Mouse (Mus musculus) cortical plate, adult 2 months (tissue): Measurements from ENCODE around the gene Large1.

Source experiments
- CTCF ChIP-seq: fragments of 200-500 bp; IDR thresholded peaks from 2 replicates; pipeline ENCODE4 v1.5.1; 2011; ENCODE audit warnings: mild to moderate bottlenecking, control low read depth, low read length; ENCODE audit not compliant: insufficient read depth; ENCODE audit errors: extremely low read depth
- POLR2A ChIP-seq: fragments of 200-500 bp; IDR thresholded peaks from 2 replicates; pipeline ENCODE4 v1.6.1; 2011; ENCODE audit warnings: mild to moderate bottlenecking, low read length, control low read depth; ENCODE audit not compliant: insufficient read depth; ENCODE audit errors: extremely low read depth

- TF ChIP-seq CTCF (peak; percentile 50; the same call in 1 of the 2 replicates), POLR2A (no peak)
Observed at GRCm38 (mm10) chr8:73350366-73350765, 3.0 kb downstream of the Large1 start.
